Mouse (Mus musculus) colon, adult 2 months (tissue): ENCODE data around the gene Ppil1. TPM values are rescaled to one million over a fixed set of nuclear protein-coding genes. Genes with fewer than 3 reads are reported as not detected.

Experiments
- polyA plus RNA-seq: library from polyadenylated mRNA; depleted of rRNA; stranded (reverse); fragments of >200 nt; gene quantifications from 2 replicates; pipeline ENCODE4 v1.2.3, GENCODE M21; 2012; rRNA removed

Ppil1 gene
- polyA plus RNA-seq, result 29.6 and 37.0 TPM in 2 replicates

GRCm38 (mm10) chr17:29263840-29264633 is at the start of gene Ppil1:
TSS of gene Ppil1 (minus strand) at chr17:29264186.

GRCm38 (mm10) chr17:29268682-29269348 is 4.8 kb upstream of the Ppil1 start, which contains the start of gene BC004004:
TSS of gene BC004004 (plus strand) at chr17:29268788.

GRCm38 (mm10) chr17:29237772-29238420 is 26.1 kb downstream of the Ppil1 start, which contains the start of gene Cpne5:
TSS of gene Cpne5 (minus strand) at chr17:29238167.

Other genes starting within 250 kb of the Ppil1 start
- gene Srsf3, start 231.6 kb downstream of the Ppil1 start, polyA plus RNA-seq, result 116 and 149 TPM in 2 replicates
- gene Cdkn1a, start 173.2 kb downstream of the Ppil1 start, polyA plus RNA-seq, result 192 and 201 TPM in 2 replicates
- gene Rab44, start 150.0 kb downstream of the Ppil1 start, polyA plus RNA-seq, result 0.31 and 0.57 TPM in 2 replicates
- gene Cpne5, start 26.0 kb downstream of the Ppil1 start, polyA plus RNA-seq, result 0.98 and 1.3 TPM in 2 replicates
- gene BC004004, start 4.6 kb upstream of the Ppil1 start, polyA plus RNA-seq, result 44.6 and 48.0 TPM in 2 replicates
- gene Pi16, start 53.5 kb upstream of the Ppil1 start, polyA plus RNA-seq, result 14.7 and 15.9 TPM in 2 replicates
- gene Mtch1, start 83.7 kb upstream of the Ppil1 start, polyA plus RNA-seq, result 414 and 524 TPM in 2 replicates
- 24.1 and 33.0 TPM in 2 replicates for gene Fgd2, start 96.7 kb upstream of the Ppil1 start, polyA plus RNA-seq
- gene Pim1, start 226.6 kb upstream of the Ppil1 start, polyA plus RNA-seq, result 22.6 and 27.9 TPM in 2 replicates